Comparison of ENCODE assay signal across 9 mouse cellular contexts in genomic region chr13:95223427-95223772, GRCm38 (mm10). TPM values are rescaled to one million over a fixed set of nuclear protein-coding genes. Genes with fewer than 3 reads are reported as not detected.
A peak's percentile ranks its signal among the peaks of the same experiment; 100 is the strongest.
DNase-seq lines count a peak whose midpoint lies in the region; ATAC-seq lines count a peak whose summit lies in the region.
"Had no signal": no experiment of that assay in that cellular context is flagged by ENCODE, and none has a peak within 500 bp of the region (broad histone marks: within the 10 kb centered on the region; RNA-seq: fewer than 3 reads in every experiment).

No protein-coding gene starts in this region.

- ATAC-seq in heart, embryonic 14.5 days (ENCODE audit: insufficient number of reproducible peaks, insufficient read depth, low FRiP score, low read depth) = no peak
- ATAC-seq in cerebellum, adult (ENCODE audit: insufficient number of reproducible peaks, low FRiP score, low TSS enrichment) = no peak
- ATAC-seq: CD4-positive, CD25-positive, alpha-beta regulatory T cell, adult 4 months had no signal

- 0 out of 4 replicates have a peak, but pooled peaks cover 0 to 6% of the 10 kb centered on the region in 2 experiments for H3K4me1 ChIP-seq in heart, embryonic 14.5 days (ENCODE audit: control insufficient read depth in 2 of 2, insufficient read depth in 2 of 2, low read length in 2 of 2)
- peaks cover 15% of the 10 kb centered on the region; the same call in 1 of the 2 replicates for H3K4me1 ChIP-seq in hindbrain, embryonic 10.5 days (replicated peaks)

- H3K27me3 ChIP-seq in heart, embryonic 14.5 days (ENCODE audit: control insufficient read depth, insufficient read depth, low read length) = peaks cover 42% of the 10 kb centered on the region
- H3K27me3 ChIP-seq in hindbrain, embryonic 10.5 days (ENCODE audit: insufficient read depth, poor library complexity, severe bottlenecking) = peaks cover 51% of the 10 kb centered on the region

- H3K4me3 ChIP-seq in heart, embryonic 14.5 days (ENCODE audit: control insufficient read depth in 1 of 2, insufficient read depth in 1 of 2, low read depth in 1 of 2, low read length in 2 of 2) = peak overlapping the region; percentile 68 to 70
- H3K4me3 ChIP-seq in hindbrain, embryonic 10.5 days = peak overlapping the region; percentile 86

- H3K27ac ChIP-seq in heart, embryonic 14.5 days (replicated peaks in 1 of 2; ENCODE audit: control insufficient read depth in 1 of 2, insufficient read depth in 1 of 2, low read depth in 2 of 2, low read length in 2 of 2) = no peak overlapping the region
- H3K27ac ChIP-seq in hindbrain, embryonic 10.5 days = no peak overlapping the region; the same call in 1 of the 2 replicates

- 35% methylated on average over 2 of the region's 2 CpGs for WGBS in heart, embryonic 14.5 days
- 53% methylated on average over 2 of the region's 2 CpGs for WGBS in hindbrain, embryonic 10.5 days

- H3K36me3 ChIP-seq in heart, embryonic 14.5 days (ENCODE audit: control insufficient read depth, insufficient read depth, low read length) = no peaks in the 10 kb centered on the region
- H3K36me3 ChIP-seq in hindbrain, embryonic 10.5 days = no peaks in the 10 kb centered on the region

- DNase-seq in heart, adult 11 months = no peak
- DNase-seq in brain, adult 2 months (ENCODE audit: low read depth, low spot score) = peak; percentile 27
- no peak for DNase-seq in hindbrain, embryonic 10.5 days (ENCODE audit: low spot score)
- DNase-seq in lung, postnatal 36 days = peak; percentile 36
- no peak for DNase-seq in left cerebral cortex, adult 8-10 months (ENCODE audit: low spot score in 2 of 2)
- DNase-seq in cerebellum, adult 18-20 months = no peak

- H3K9me3 ChIP-seq in heart, embryonic 14.5 days (ENCODE audit: control insufficient read depth, low read length) = no peaks in the 10 kb centered on the region
- H3K9me3 ChIP-seq in hindbrain, embryonic 10.5 days = no peaks in the 10 kb centered on the region

- H3K4me2 ChIP-seq in heart, embryonic 14.5 days (ENCODE audit: low read length) = peak overlapping the region; percentile 99

- no peak overlapping the region for H3K9ac ChIP-seq in heart, embryonic 14.5 days (ENCODE audit: low read length)

RNA-seq across cellular contexts. Expression of gene Pde8b, which starts 26.7 kb away (rescaled TPM):
- 0.93 and 0.99 TPM in 2 replicates for polyA plus RNA-seq in heart, embryonic 14.5 days (2014; fragmentation: Nextera tagmentation; extraction: Ambion mirVana)
- polyA plus RNA-seq in hindbrain, embryonic 10.5 days (2016; fragmentation: Nextera tagmentation; extraction: Ambion mirVana) = 1.4 and 1.9 TPM in 2 replicates
- 100 to 1,000 TPM; 126 to 173 (median 151) TPM for total RNA-seq in left cerebral cortex, adult 8-10 months (2022)

Comparison
In these comparisons a context has a peak if more than half of its experiments do, and no peak if none do; other contexts are left out.
1. DNase-seq: peak in brain, adult 2 months (single experiment) and lung, postnatal 36 days (single experiment); none in heart, adult 11 months (single experiment), hindbrain, embryonic 10.5 days (single experiment), left cerebral cortex, adult 8-10 months (0 of 2) and cerebellum, adult 18-20 months (0 of 2).